Mouse (Mus musculus) stomach, postnatal 0 days (tissue): ENCODE results near the gene Mfsd6l.

Experiments
- CTCF ChIP-seq: IDR thresholded peaks from 2 replicates; pipeline ENCODE4 v1.5.1; 2016; ENCODE audit warnings: antibody characterized with exemption, low read depth, mild to moderate bottlenecking, moderate library complexity
- EP300 ChIP-seq: optimal IDR thresholded peaks from 2 replicates; pipeline ENCODE3; 2016; ENCODE audit warnings: antibody characterized with exemption

- TF ChIP-seq EP300 (no peak), CTCF (no peak)
Measured at GRCm38 (mm10) chr11:68545682-68546222, 10.2 kb upstream of the Mfsd6l start.
